Mouse (Mus musculus) bone marrow macrophage, adult 2 months (primary cell): ENCODE data around the gene Mdn1. TPM values are rescaled to one million over a fixed set of nuclear protein-coding genes. Genes with fewer than 3 reads are reported as not detected.

ENCODE experiments used
- H3K27ac ChIP-seq: 2 replicates; pipeline ENCODE4 v1.5.1; 2012; ENCODE audit warnings: low read depth, low read length; ENCODE audit not compliant: insufficient read depth
- H3K4me1 ChIP-seq: 2 replicates; pipeline ENCODE4 v1.6.1; 2012; ENCODE audit warnings: low read length; ENCODE audit not compliant: control insufficient read depth, insufficient read depth
- H3K4me3 ChIP-seq: 2 replicates; pipeline ENCODE4 v1.5.1; 2012; ENCODE audit warnings: mild to moderate bottlenecking, low read length, moderate library complexity; ENCODE audit not compliant: insufficient read depth
- CTCF ChIP-seq: IDR thresholded peaks from 2 replicates; pipeline ENCODE4 v1.5.1; 2012; ENCODE audit warnings: low read depth, mild to moderate bottlenecking, low read length, moderate library complexity
- POLR2A ChIP-seq: IDR thresholded peaks from 2 replicates; pipeline ENCODE4 v1.6.1; 2012; ENCODE audit warnings: mild to moderate bottlenecking, low read depth, low read length, borderline replicate concordance
- polyA plus RNA-seq: library from polyadenylated mRNA; stranded (reverse); fragments of >200 nt; gene quantifications from 2 replicates; pipeline ENCODE4 v1.2.4, GENCODE M21; 2012; ENCODE audit not compliant: missing spikeins, insufficient read depth, insufficient read length

The Mdn1 gene
- polyA plus RNA-seq, 1 experiment: 7.2 TPM

GRCm38 (mm10) chr4:32677471-32677870 lies 20.6 kb downstream of the Mdn1 start:
- TF ChIP-seq POLR2A (no peak), CTCF (no peak)
- Histone ChIP-seq H3K4me1 (no peaks in the 10 kb centered on the region), H3K27ac (no peak overlapping the region), H3K4me3 (no peak overlapping the region)

GRCm38 (mm10) chr4:32680843-32681242 lies 23.9 kb downstream of the Mdn1 start:
- Histone ChIP-seq H3K4me3 (no peak overlapping the region), H3K27ac (no peak overlapping the region), H3K4me1 (no peaks in the 10 kb centered on the region)
- no peak for TF ChIP-seq POLR2A
- no peak for TF ChIP-seq CTCF

GRCm38 (mm10) chr4:32682471-32682870 lies 25.6 kb downstream of the Mdn1 start:
- no peak overlapping the region for H3K4me3 ChIP-seq
- no peak overlapping the region for H3K27ac ChIP-seq
- no peaks in the 10 kb centered on the region for H3K4me1 ChIP-seq
- no peak for TF ChIP-seq CTCF
- no peak for TF ChIP-seq POLR2A

GRCm38 (mm10) chr4:32683061-32683582 lies 26.2 kb downstream of the Mdn1 start:
- H3K4me3 ChIP-seq: no peak overlapping the region
- H3K27ac ChIP-seq: no peak overlapping the region
- H3K4me1 ChIP-seq: no peaks in the 10 kb centered on the region
- no peak for TF ChIP-seq CTCF
- TF ChIP-seq POLR2A: no peak

GRCm38 (mm10) chr4:32717733-32718132 lies 60.8 kb downstream of the Mdn1 start:
- H3K4me3 ChIP-seq: no peak overlapping the region
- no peaks in the 10 kb centered on the region for H3K4me1 ChIP-seq
- TF ChIP-seq POLR2A (no peak), CTCF (no peak)
- H3K27ac ChIP-seq: no peak overlapping the region

GRCm38 (mm10) chr4:32745394-32745793 lies 88.5 kb downstream of the Mdn1 start:
- Histone ChIP-seq H3K27ac (no peak overlapping the region), H3K4me1 (no peaks in the 10 kb centered on the region), H3K4me3 (no peak overlapping the region)
- TF ChIP-seq CTCF (no peak), POLR2A (no peak)

- Histone ChIP-seq H3K4me3 (no peak overlapping the region), H3K27ac (no peak overlapping the region), H3K4me1 (no peaks in the 10 kb centered on the region)
- TF ChIP-seq POLR2A (no peak), CTCF (no peak)
Measured at GRCm38 (mm10) chr4:32748396-32748795, 91.5 kb downstream of the Mdn1 start.

GRCm38 (mm10) chr4:32750711-32751110 lies 93.8 kb downstream of the Mdn1 start:
- Histone ChIP-seq H3K27ac (no peak overlapping the region), H3K4me3 (no peak overlapping the region), H3K4me1 (no peaks in the 10 kb centered on the region)
- no peak for TF ChIP-seq CTCF
- TF ChIP-seq POLR2A: no peak

- Histone ChIP-seq H3K27ac (no peak overlapping the region), H3K4me1 (no peaks in the 10 kb centered on the region), H3K4me3 (no peak overlapping the region)
- TF ChIP-seq CTCF (no peak), POLR2A (no peak)
Measured at GRCm38 (mm10) chr4:32757430-32757829, 100.5 kb downstream of the Mdn1 start.

GRCm38 (mm10) chr4:32767471-32767870 lies 110.6 kb downstream of the Mdn1 start:
- TF ChIP-seq POLR2A (no peak), CTCF (no peak)
- H3K27ac ChIP-seq: no peak overlapping the region

GRCm38 (mm10) chr4:32768046-32768445 lies 111.1 kb downstream of the Mdn1 start:
- Histone ChIP-seq H3K27ac (no peak overlapping the region), H3K4me3 (no peak overlapping the region), H3K4me1 (peaks cover 10% of the 10 kb centered on the region)
- no peak for TF ChIP-seq CTCF
- TF ChIP-seq POLR2A: no peak

More at GRCm38 (mm10) chr4:32767471-32767870, 110.6 kb downstream of the Mdn1 start:
- peaks cover 7% of the 10 kb centered on the region for H3K4me1 ChIP-seq
- no peak overlapping the region for H3K4me3 ChIP-seq
